Mouse (Mus musculus): ENCODE data around the gene Spag4.
A peak's percentile ranks its signal among the peaks of the same experiment; 100 is the strongest.
"Not testable (repeated sequence)": the region's sequence is repeated elsewhere in the genome, so short reads cannot be mapped to it uniquely, and the experiment has no call there.

The Spag4 gene

GRCm38 (mm10) chr2:156110627-156111357, 45.8 kb downstream of the Spag4 start:
- DNase-seq (ENCODE audit: low spot score) = peak; percentile 62

- DNase-seq (ENCODE audit: low spot score) = peak; percentile 92
These were observed 46.5 kb downstream of the Spag4 start, which contains the start of the genes Cpne1 and Rbm12 for GRCm38 (mm10) chr2:156111358-156112079. Gene Cpne1 (minus strand): TSS chr2:156111965. Gene Rbm12 (minus strand): TSS chr2:156111978.

GRCm38 (mm10) chr2:156112080-156112423, 47.1 kb downstream of the Spag4 start:
- DNase-seq (ENCODE audit: low spot score) = not testable (repeated sequence)

- DNase-seq (ENCODE audit: low spot score) = no peak
These were observed 54.6 kb downstream of the Spag4 start for GRCm38 (mm10) chr2:156119566-156119965.
